11 mouse cellular contexts compared by ENCODE assay signal in the genomic region with DNA sequence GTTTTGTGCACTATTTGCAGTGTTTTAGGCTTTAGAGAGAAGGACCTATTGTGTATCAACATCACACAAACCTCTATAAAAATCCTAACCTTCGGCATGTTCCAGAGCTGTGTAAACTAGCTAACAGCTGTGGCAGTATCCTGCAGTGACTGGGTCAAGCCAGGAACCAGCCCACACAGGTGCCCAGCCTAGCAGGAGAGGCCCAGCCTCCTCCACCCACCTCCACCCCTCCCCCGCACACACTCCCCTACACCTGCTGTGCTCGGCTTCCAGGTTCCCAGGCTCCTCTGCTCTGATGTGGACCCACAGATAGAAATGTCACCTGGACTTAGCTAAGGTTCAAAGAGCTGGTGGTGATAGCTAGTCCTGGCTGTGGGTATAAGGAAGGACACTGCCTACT.
DNase-seq lines count a peak whose midpoint lies in the region; ATAC-seq and TF ChIP-seq lines count a peak whose summit lies in the region.
"Had no signal": no experiment of that assay in that cellular context is flagged by ENCODE, and none has a peak within 500 bp of the region (broad histone marks: within the 10 kb centered on the region; RNA-seq: fewer than 3 reads in every experiment).

No protein-coding gene starts in this region.

- no peak overlapping the region for H3K27ac ChIP-seq in embryonic facial prominence, embryonic 14.5 days (replicated peaks; ENCODE audit: low read depth, low read length)
- no peak overlapping the region; the same call in 1 of the 2 replicates for H3K27ac ChIP-seq in embryonic facial prominence, embryonic 10.5 days (replicated peaks)
- no peak overlapping the region for H3K27ac ChIP-seq in CH12.LX (ENCODE audit: insufficient read depth, low read depth)
- H3K27ac ChIP-seq in kidney, embryonic 16.5 days (ENCODE audit: low read length), result peak overlapping the region; percentile 92
- H3K27ac ChIP-seq in liver, postnatal 0 days (ENCODE audit: low read depth), result peak overlapping the region; percentile 13; the same call in 1 of the 2 replicates
- H3K27ac ChIP-seq: heart, adult 2 months; midbrain, embryonic 13.5 days had no signal

- H3K9me3 ChIP-seq in embryonic facial prominence, embryonic 14.5 days (ENCODE audit: control insufficient read depth, low read length), result no peaks in the 10 kb centered on the region
- H3K9me3 ChIP-seq in embryonic facial prominence, embryonic 10.5 days, result no peaks in the 10 kb centered on the region
- H3K9me3 ChIP-seq in CH12.LX (replicated peaks; ENCODE audit: low read length), result no peaks in the 10 kb centered on the region
- H3K9me3 ChIP-seq in kidney, embryonic 16.5 days (ENCODE audit: low read length), result no peaks in the 10 kb centered on the region
- no peaks in the 10 kb centered on the region for H3K9me3 ChIP-seq in liver, postnatal 0 days (ENCODE audit: low read length)
- H3K9me3 ChIP-seq: midbrain, embryonic 13.5 days had no signal

- TF ChIP-seq CTCF in CH12.LX (conservative IDR thresholded peaks at IDR 0.05 in 1 of 2, IDR thresholded peaks at IDR 0.05 in 1 of 2; ENCODE audit: low read depth in 2 of 2, low read length in 2 of 2), result no peak
- no peak for TF ChIP-seq CTCF in liver, postnatal 0 days (IDR thresholded peaks at IDR 0.05; ENCODE audit: low read depth)

- no peaks in the 10 kb centered on the region for H3K79me2 ChIP-seq in CH12.LX (replicated peaks; ENCODE audit: control insufficient read depth, extremely low read depth, insufficient read depth, poor library complexity, severe bottlenecking)

- TF ChIP-seq POLR2A in CH12.LX (IDR thresholded peaks at IDR 0.05; ENCODE audit: low read depth, low read length), result no peak

- H3K4me2 ChIP-seq in embryonic facial prominence, embryonic 14.5 days (ENCODE audit: low read depth, low read length), result no peak overlapping the region
- H3K4me2 ChIP-seq in CH12.LX (ENCODE audit: insufficient read depth, low read depth, poor library complexity, severe bottlenecking), result no peak overlapping the region
- H3K4me2 ChIP-seq in kidney, embryonic 16.5 days (replicated peaks; ENCODE audit: low read depth, low read length), result no peak overlapping the region
- H3K4me2 ChIP-seq in liver, postnatal 0 days (ENCODE audit: low read depth, low read length), result no peak overlapping the region
- H3K4me2 ChIP-seq: midbrain, embryonic 13.5 days had no signal

- in situ Hi-C loops in CH12.LX (cut with MboI; ENCODE audit: low pct_ligation_motif_present, low pct_unique_long_range_greater_than_20kb, low sequenced_read_pairs), result loop anchor here (25.0 kb wide), 1 partner anchor 111 kb away; no protein-coding TSS in a partner anchor

- H3K4me3 ChIP-seq in embryonic facial prominence, embryonic 14.5 days (ENCODE audit: low read depth, low read length), result no peak overlapping the region
- H3K4me3 ChIP-seq in embryonic facial prominence, embryonic 10.5 days, result no peak overlapping the region
- H3K4me3 ChIP-seq in CH12.LX (replicated peaks in 1 of 3; ENCODE audit: low read depth in 2 of 3, low read length in 2 of 3, poor library complexity in 1 of 3), result no peak overlapping the region
- H3K4me3 ChIP-seq in kidney, embryonic 16.5 days (ENCODE audit: low read length), result no peak overlapping the region
- no peak overlapping the region for H3K4me3 ChIP-seq in liver, postnatal 0 days (ENCODE audit: low read depth, low read length)
- H3K4me3 ChIP-seq: heart, adult 2 months; midbrain, embryonic 13.5 days had no signal

- peaks cover 12% of the 10 kb centered on the region for H3K4me1 ChIP-seq in embryonic facial prominence, embryonic 14.5 days (ENCODE audit: control insufficient read depth, insufficient read depth, low read length)
- H3K4me1 ChIP-seq in embryonic facial prominence, embryonic 10.5 days, result peaks cover 31% of the 10 kb centered on the region
- H3K4me1 ChIP-seq in CH12.LX (ENCODE audit: control insufficient read depth in 1 of 2, insufficient read depth in 2 of 2), result peaks cover 12 to 74% of the 10 kb centered on the region in 2 experiments
- H3K4me1 ChIP-seq in kidney, embryonic 16.5 days (ENCODE audit: insufficient read depth, low read length), result peaks cover 34% of the 10 kb centered on the region
- peaks cover 10% of the 10 kb centered on the region for H3K4me1 ChIP-seq in liver, postnatal 0 days (ENCODE audit: insufficient read depth)

- dilution Hi-C loops in CH12.LX (cut with MboI; ENCODE audit: extremely low pct_ligation_motif_present, extremely low pct_unique_long_range_greater_than_20kb, low sequenced_read_pairs), result no loop called here

- TF ChIP-seq EP300 in CH12.LX (IDR thresholded peaks at IDR 0.05; ENCODE audit: low read length), result no peak
- TF ChIP-seq EP300 in liver, postnatal 0 days (IDR thresholded peaks at IDR 0.05; ENCODE audit: low read depth), result no peak

- H3K9ac ChIP-seq in embryonic facial prominence, embryonic 14.5 days (ENCODE audit: low read depth, low read length), result no peak overlapping the region
- no peak overlapping the region for H3K9ac ChIP-seq in CH12.LX (ENCODE audit: insufficient read depth, low read depth)
- H3K9ac ChIP-seq in kidney, embryonic 16.5 days (replicated peaks; ENCODE audit: low read length), result no peak overlapping the region
- no peak overlapping the region for H3K9ac ChIP-seq in liver, postnatal 0 days (replicated peaks)
- H3K9ac ChIP-seq: midbrain, embryonic 13.5 days had no signal

- ATAC-seq in embryonic facial prominence, embryonic 14.5 days (ENCODE audit: low read depth), result 0 out of 2 replicates have a peak, but pooled peaks have one; percentile 42
- ATAC-seq in kidney, embryonic 16.5 days (ENCODE audit: low FRiP score, low TSS enrichment), result peak; percentile 93
- ATAC-seq in liver, postnatal 0 days, result peak; percentile 91
- ATAC-seq in inflammation-experienced regulatory T-cells, adult 6 months, result no peak

- WGBS in embryonic facial prominence, embryonic 14.5 days, result 54% methylated on average over 3 of the region's 3 CpGs
- WGBS in embryonic facial prominence, embryonic 10.5 days, result 55% methylated on average over 3 of the region's 3 CpGs
- 28% methylated on average over 3 of the region's 3 CpGs for WGBS in kidney, embryonic 16.5 days
- 46% methylated on average over 3 of the region's 3 CpGs for WGBS in liver, postnatal 0 days (ENCODE audit: insufficient replicate concordance)

- DNase-seq in embryonic facial prominence, embryonic 14.5 days (ENCODE audit: low spot score), result no peak
- no peak for DNase-seq in embryonic facial prominence, embryonic 10.5 days (ENCODE audit: low spot score)
- no peak for DNase-seq in CH12.LX (ENCODE audit: extremely low read depth)
- peak; percentile 62 for DNase-seq in liver, postnatal 0 days
- no peak for DNase-seq in layer of hippocampus, postnatal 36 days
- DNase-seq in layer of hippocampus, adult 9-10 months (ENCODE audit: low spot score), result no peak
- DNase-seq: cerebellum, adult 11 months; heart, adult 2 months had no signal

- TF ChIP-seq RAD21 in CH12.LX (IDR thresholded peaks at IDR 0.05; ENCODE audit: low read depth, low read length), result no peak

- H3K27me3 ChIP-seq in embryonic facial prominence, embryonic 14.5 days (replicated peaks; ENCODE audit: control insufficient read depth, insufficient read depth, low read length), result no peaks in the 10 kb centered on the region
- peaks cover 5% of the 10 kb centered on the region; the same call in 1 of the 2 replicates for H3K27me3 ChIP-seq in embryonic facial prominence, embryonic 10.5 days (replicated peaks; ENCODE audit: low read depth, poor library complexity, severe bottlenecking)
- peaks cover 5% of the 10 kb centered on the region for H3K27me3 ChIP-seq in CH12.LX (replicated peaks)
- H3K27me3 ChIP-seq in kidney, embryonic 16.5 days (ENCODE audit: insufficient read depth, low read length), result no peaks in the 10 kb centered on the region
- no peaks in the 10 kb centered on the region for H3K27me3 ChIP-seq in liver, postnatal 0 days (ENCODE audit: insufficient read depth, low read length)
- H3K27me3 ChIP-seq: midbrain, embryonic 13.5 days had no signal

- H3K36me3 ChIP-seq in embryonic facial prominence, embryonic 14.5 days (ENCODE audit: control insufficient read depth, insufficient read depth, low read length), result no peaks in the 10 kb centered on the region
- H3K36me3 ChIP-seq in embryonic facial prominence, embryonic 10.5 days (replicated peaks), result no peaks in the 10 kb centered on the region
- H3K36me3 ChIP-seq in CH12.LX (replicated peaks in 1 of 2; ENCODE audit: control insufficient read depth in 1 of 2, insufficient read depth in 1 of 2, low read length in 1 of 2), result no peaks in the 10 kb centered on the region
- no peaks in the 10 kb centered on the region for H3K36me3 ChIP-seq in kidney, embryonic 16.5 days (ENCODE audit: insufficient read depth, low read length)
- no peaks in the 10 kb centered on the region for H3K36me3 ChIP-seq in liver, postnatal 0 days (replicated peaks; ENCODE audit: insufficient read depth, low read length)
- H3K36me3 ChIP-seq: midbrain, embryonic 13.5 days had no signal

TF ChIP-seq in CH12.LX, 34 proteins besides CTCF, POLR2A, EP300 and RAD21:
- TF ChIP-seq RCOR1 (conservative IDR thresholded peaks at IDR 0.05; ENCODE audit: low read depth, low read length) (no peak), ZNF384 (IDR thresholded peaks at IDR 0.05; ENCODE audit: low read depth, low read length) (no peak), MAFK (IDR thresholded peaks at IDR 0.05; ENCODE audit: insufficient replicate concordance, low read length) (no peak), POLR2AphosphoS2 (IDR thresholded peaks at IDR 0.05; ENCODE audit: low read depth, low read length) (no peak), CHD2 (IDR thresholded peaks at IDR 0.05; ENCODE audit: low read length) (peak; percentile 58), ZC3H11A (IDR thresholded peaks at IDR 0.05; ENCODE audit: low read depth, low read length) (no peak), USF1 (IDR thresholded peaks at IDR 0.05; ENCODE audit: low read depth, low read length) (no peak), SIN3A (IDR thresholded peaks at IDR 0.05; ENCODE audit: low read length) (no peak), TCF12 (IDR thresholded peaks at IDR 0.05; ENCODE audit: low read depth, low read length) (0 out of 2 replicates have a peak, but pooled peaks have one; percentile 21), JUND (conservative IDR thresholded peaks at IDR 0.05; ENCODE audit: low read depth, low read length) (no peak)

Comparison
In these comparisons a context has a peak if more than half of its experiments do, and no peak if none do; other contexts are left out.
1. H3K27ac ChIP-seq: peak in kidney, embryonic 16.5 days (single experiment) and liver, postnatal 0 days (single experiment); none in embryonic facial prominence, embryonic 14.5 days (single experiment), embryonic facial prominence, embryonic 10.5 days (single experiment) and CH12.LX (single experiment).